Mouse (Mus musculus) forebrain, postnatal 0 days (tissue): Measurements from ENCODE around the gene Syngr2. TPM values are rescaled to one million over a fixed set of nuclear protein-coding genes. Genes with fewer than 3 reads are reported as not detected.

Experiments used
- ATAC-seq: fragments of 200-750 bp; cut with Nextera tagmentation; 2 replicates; pipeline ENCODE4 v1.8.0; 2017; ENCODE audit warnings: mild to moderate bottlenecking, moderate library complexity
- DNase-seq: peaks from one replicate; pipeline ENCODE4 v3.0.0-alpha.2; 2015
- H3K27ac ChIP-seq: fragments of 300-500 bp; sonication (generic); 2 replicates; pipeline ENCODE4 v1.5.1; 2014; ENCODE audit warnings: low read depth, mild to moderate bottlenecking, antibody characterized with exemption, low read length, moderate library complexity, mixed read lengths
- H3K27me3 ChIP-seq: fragments of 300-500 bp; sonication (generic); 2 replicates; pipeline ENCODE4 v1.6.1; 2014; ENCODE audit warnings: mild to moderate bottlenecking, low read length, mixed read lengths; ENCODE audit not compliant: insufficient read depth
- H3K36me3 ChIP-seq: fragments of 300-500 bp; sonication (generic); 2 replicates; pipeline ENCODE4 v1.6.1; 2014; ENCODE audit warnings: mild to moderate bottlenecking, moderate library complexity; ENCODE audit not compliant: insufficient read depth
- H3K4me1 ChIP-seq: fragments of 300-500 bp; sonication (generic); 2 replicates; pipeline ENCODE4 v1.6.1; 2014; ENCODE audit warnings: antibody characterized with exemption; ENCODE audit not compliant: insufficient read depth
- H3K4me2 ChIP-seq: fragments of 300-500 bp; sonication (generic); 2 replicates; pipeline ENCODE4 v1.6.1; 2014; ENCODE audit warnings: low read depth, mild to moderate bottlenecking, moderate library complexity
- H3K4me3 ChIP-seq: fragments of 300-500 bp; sonication (generic); 2 replicates; pipeline ENCODE4 v1.5.1; 2014; ENCODE audit warnings: low read depth, low read length, mixed read lengths
- H3K9ac ChIP-seq: fragments of 300-500 bp; sonication (generic); 2 replicates; pipeline ENCODE4 v1.6.1; 2014; ENCODE audit warnings: mild to moderate bottlenecking
- H3K9me3 ChIP-seq: fragments of 300-500 bp; sonication (generic); 2 replicates; pipeline ENCODE4 v1.6.1; 2016; ENCODE audit warnings: low read length
- CTCF ChIP-seq: sonication (generic); IDR thresholded peaks from 2 replicates; pipeline ENCODE4 v1.5.1; 2016; ENCODE audit warnings: antibody characterized with exemption, control low read depth, low read depth
- WGBS: fragments of 180-500 bp; shearing (Covaris S2); extraction: QIAGEN DNeasy Blood & Tissue Kit; methylation state at CpG from one replicate; pipeline ENCODE4 v1.1.7; 2014; 5-methylcytosine and 5-hydroxymethylcytosine counted together
- polyA plus RNA-seq: library from polyadenylated mRNA; unstranded; fragments of >200 nt; fragmentation: Nextera tagmentation; extraction: Ambion mirVana; gene quantifications from 2 replicates; pipeline ENCODE4 v1.2.1, GENCODE M21; 2015
- total RNA-seq: library from RNA; depleted of rRNA; stranded (reverse); fragments of >200 nt; gene quantifications from 2 replicates; pipeline ENCODE4 v1.2.3, GENCODE M21; 2014; rRNA removed

The Syngr2 gene
- total and polyA plus RNA-seq, 2 experiments from 2014 or later, result 15.7 to 16.9 TPM

DNA sequence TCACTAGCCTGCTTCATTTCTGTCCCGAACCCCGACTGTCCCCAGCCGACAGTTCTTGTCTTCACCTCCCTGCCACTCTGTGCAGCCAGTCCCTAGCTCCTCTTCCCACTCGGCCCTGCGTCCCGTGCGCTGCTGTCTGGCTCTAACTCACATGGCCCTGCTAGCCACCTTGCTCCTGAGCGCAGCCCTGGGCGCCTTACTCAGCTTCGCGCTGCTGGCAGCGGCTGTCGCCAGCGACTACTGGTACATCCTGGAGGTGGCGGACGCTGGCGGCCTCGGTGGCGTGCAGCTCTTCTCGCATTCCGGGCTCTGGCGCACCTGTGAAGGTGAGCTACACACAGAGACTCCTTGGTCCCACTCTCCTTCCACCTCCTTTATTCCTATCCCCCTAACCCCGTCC is 51.1 kb downstream of the Syngr2 start, which contains the start of gene Tmem235:
TSS of gene Tmem235 (plus strand) at position 152 of the 400 bp plus-strand sequence.
- no peaks in the 10 kb centered on the region for H3K4me1 ChIP-seq
- no peak within 1 kb of the TSS for H3K9ac ChIP-seq
- H3K36me3 ChIP-seq, result no peaks in the 10 kb centered on the region
- no peak for TF ChIP-seq CTCF
- no peaks in the 10 kb centered on the region; the same call in 1 of the 2 replicates for H3K27me3 ChIP-seq
- H3K9me3 ChIP-seq, result no peaks in the 10 kb centered on the region
- no peak within 1 kb of the TSS for H3K4me2 ChIP-seq
- ATAC-seq (no peak), DNase-seq (no peak)
- H3K4me3 ChIP-seq, result no peak within 1 kb of the TSS
- no peak within 1 kb of the TSS for H3K27ac ChIP-seq
- WGBS, result 6% methylated on average over 23 of the region's 23 CpGs

DNA sequence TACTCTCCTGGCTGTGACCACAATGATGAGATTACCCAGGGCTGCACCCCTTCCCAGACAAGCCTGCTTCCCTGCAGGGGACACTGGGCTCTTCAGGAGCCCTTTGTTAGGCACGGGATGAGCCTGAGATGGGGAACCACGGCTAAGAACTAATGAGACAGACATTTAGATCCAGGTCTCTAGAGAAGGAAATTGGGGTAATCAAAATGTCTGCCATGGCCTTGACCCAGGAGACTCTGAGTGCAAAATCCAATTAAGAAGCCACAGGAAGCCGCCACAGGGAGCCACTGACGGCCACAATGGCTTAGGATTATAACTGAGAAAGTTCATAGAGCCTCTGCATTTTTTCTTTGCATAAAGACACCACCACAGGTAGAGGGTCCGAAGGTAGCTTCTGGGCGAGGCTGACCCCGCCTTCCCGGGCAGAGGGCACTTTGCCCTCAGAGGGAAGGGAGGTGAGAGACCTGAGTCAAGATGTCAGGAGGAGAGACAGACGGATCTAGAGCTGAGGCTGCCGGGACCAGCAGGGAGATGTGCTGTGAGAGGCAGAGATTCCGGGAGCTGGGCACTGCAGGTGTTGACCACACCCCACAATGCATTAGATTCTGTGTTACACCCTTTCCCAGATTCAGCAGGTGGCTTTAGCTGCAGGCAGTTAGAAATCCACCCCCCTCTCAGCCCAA is 53.8 kb downstream of the Syngr2 start:
- DNase-seq, result no peak
- H3K27ac ChIP-seq, result no peak overlapping the region
- H3K9me3 ChIP-seq, result no peaks in the 10 kb centered on the region
- no peak overlapping the region for H3K9ac ChIP-seq
- no peaks in the 10 kb centered on the region; the same call in 1 of the 2 replicates for H3K27me3 ChIP-seq
- no peaks in the 10 kb centered on the region for H3K4me1 ChIP-seq
- no peak for TF ChIP-seq CTCF
- H3K4me2 ChIP-seq, result no peak overlapping the region
- no peak for ATAC-seq
- no peak overlapping the region for H3K4me3 ChIP-seq
- H3K36me3 ChIP-seq, result no peaks in the 10 kb centered on the region
- WGBS, result 18% methylated on average over 11 of the region's 11 CpGs

Other genes with a start within 250 kb of the Syngr2 start
- 56.9 and 71.6 TPM in 2 replicates for gene Tnrc6c, start 155.4 kb upstream of the Syngr2 start, total RNA-seq
- 13.1 and 19.9 TPM in 2 replicates for gene Tnrc6c, start 155.4 kb upstream of the Syngr2 start, polyA plus RNA-seq
- 2.1 and 6.2 TPM in 2 replicates for gene Tmc8, start 27.6 kb upstream of the Syngr2 start, total RNA-seq
- gene Tmc8, start 27.6 kb upstream of the Syngr2 start, polyA plus RNA-seq, result 0.44 and 0.59 TPM in 2 replicates
- gene Tmc6, start 27.5 kb upstream of the Syngr2 start, total RNA-seq, result 2.9 and 4.1 TPM in 2 replicates
- 2.3 and 3.2 TPM in 2 replicates for gene Tmc6, start 27.5 kb upstream of the Syngr2 start, polyA plus RNA-seq
- not detected in 2 replicates for gene 6030468B19Rik, start 12.0 kb upstream of the Syngr2 start, total RNA-seq
- not detected in 2 replicates for gene 6030468B19Rik, start 12.0 kb upstream of the Syngr2 start, polyA plus RNA-seq
- 1.5 and 2.0 TPM in 2 replicates for gene Gm20708, start within 50 bp of the Syngr2 start, total RNA-seq
- gene Gm20708, start within 50 bp of the Syngr2 start, polyA plus RNA-seq, result 0.52 and 1.1 TPM in 2 replicates
- gene Afmid, start 16.3 kb downstream of the Syngr2 start, total RNA-seq, result 3.6 and 3.8 TPM in 2 replicates
- 7.4 and 8.8 TPM in 2 replicates for gene Afmid, start 16.3 kb downstream of the Syngr2 start, polyA plus RNA-seq
- 10.3 and 29.8 TPM in 2 replicates for gene Tk1, start 16.4 kb downstream of the Syngr2 start, total RNA-seq
- gene Tk1, start 16.4 kb downstream of the Syngr2 start, polyA plus RNA-seq, result 11.1 and 12.2 TPM in 2 replicates
- gene Birc5, start 39.6 kb downstream of the Syngr2 start, total RNA-seq, result 5.7 and 6.2 TPM in 2 replicates
- 24.9 and 31.4 TPM in 2 replicates for gene Birc5, start 39.6 kb downstream of the Syngr2 start, polyA plus RNA-seq
- not detected in 2 replicates for gene Tmem235, start 51.1 kb downstream of the Syngr2 start, total RNA-seq
- not detected in 2 replicates for gene Tmem235, start 51.1 kb downstream of the Syngr2 start, polyA plus RNA-seq
- gene Tha1, start 63.8 kb downstream of the Syngr2 start, total RNA-seq, result 5.9 and 8.2 TPM in 2 replicates
- 2.6 and 2.9 TPM in 2 replicates for gene Tha1, start 63.8 kb downstream of the Syngr2 start, polyA plus RNA-seq
- gene Socs3, start 160.4 kb downstream of the Syngr2 start, total RNA-seq, result 7.8 and 11.0 TPM in 2 replicates
- gene Socs3, start 160.4 kb downstream of the Syngr2 start, polyA plus RNA-seq, result 6.5 and 8.4 TPM in 2 replicates
- 55.7 and 63.0 TPM in 2 replicates for gene Pgs1, start 176.6 kb downstream of the Syngr2 start, total RNA-seq
- gene Pgs1, start 176.6 kb downstream of the Syngr2 start, polyA plus RNA-seq, result 47.7 and 54.4 TPM in 2 replicates